Mouse (Mus musculus): ENCODE results near the gene Samd5. TPM values are rescaled to one million over a fixed set of nuclear protein-coding genes. Genes with fewer than 3 reads are reported as not detected.

The Samd5 gene
- polyA plus RNA-seq, 1 experiment from 2014 or later, result 3.7 TPM

GRCm38 (mm10) chr10:9642077-9642476 is 32.9 kb downstream of the Samd5 start:
- H3K36me3 ChIP-seq, result no peaks in the 10 kb centered on the region
- no peaks in the 10 kb centered on the region; the same call in 1 of the 2 replicates for H3K4me1 ChIP-seq (replicated peaks)
- H3K27ac ChIP-seq, result no peak overlapping the region
- no peak overlapping the region for H3K4me3 ChIP-seq
- 92% methylated on average over 4 of the region's 4 CpGs for WGBS
- no peaks in the 10 kb centered on the region for H3K9me3 ChIP-seq
- H3K27me3 ChIP-seq (ENCODE audit: insufficient read depth, poor library complexity, severe bottlenecking), result no peaks in the 10 kb centered on the region
- no peak for DNase-seq (ENCODE audit: low spot score)

- H3K9me3 ChIP-seq, result no peaks in the 10 kb centered on the region
- H3K27me3 ChIP-seq (ENCODE audit: insufficient read depth, poor library complexity, severe bottlenecking), result no peaks in the 10 kb centered on the region
- H3K36me3 ChIP-seq, result no peaks in the 10 kb centered on the region
- H3K27ac ChIP-seq, result no peak overlapping the region
- H3K4me3 ChIP-seq, result no peak overlapping the region
- DNase-seq (ENCODE audit: low spot score), result no peak
- no peaks in the 10 kb centered on the region; the same call in 1 of the 2 replicates for H3K4me1 ChIP-seq (replicated peaks)
- WGBS, result 84% methylated on average over 2 of the region's 2 CpGs
Measured at GRCm38 (mm10) chr10:9640678-9641077, 34.3 kb downstream of the Samd5 start.

GRCm38 (mm10) chr10:9640056-9640455 is 35.0 kb downstream of the Samd5 start:
- H3K9me3 ChIP-seq, result no peaks in the 10 kb centered on the region
- no peak overlapping the region for H3K27ac ChIP-seq
- no peaks in the 10 kb centered on the region; the same call in 1 of the 2 replicates for H3K4me1 ChIP-seq (replicated peaks)
- H3K4me3 ChIP-seq, result no peak overlapping the region
- H3K27me3 ChIP-seq (ENCODE audit: insufficient read depth, poor library complexity, severe bottlenecking), result no peaks in the 10 kb centered on the region
- DNase-seq (ENCODE audit: low spot score), result no peak
- 82% methylated on average over 2 of the region's 2 CpGs for WGBS
- no peaks in the 10 kb centered on the region for H3K36me3 ChIP-seq

GRCm38 (mm10) chr10:9625356-9625755 is 49.7 kb downstream of the Samd5 start:
- Histone ChIP-seq H3K36me3 (no peaks in the 10 kb centered on the region), H3K4me3 (no peak overlapping the region), H3K4me1 (replicated peaks) (peaks cover 13% of the 10 kb centered on the region), H3K27ac (no peak overlapping the region), H3K9me3 (no peaks in the 10 kb centered on the region), H3K27me3 (ENCODE audit: insufficient read depth, poor library complexity, severe bottlenecking) (no peaks in the 10 kb centered on the region)
- WGBS, result 24% methylated on average over 1 of the region's 1 CpGs
- DNase-seq (ENCODE audit: low spot score), result no peak

GRCm38 (mm10) chr10:9621926-9622688 is 52.9 kb downstream of the Samd5 start:
- no peak for DNase-seq (ENCODE audit: low spot score)
- H3K27me3 ChIP-seq (ENCODE audit: insufficient read depth, poor library complexity, severe bottlenecking), result no peaks in the 10 kb centered on the region
- H3K9me3 ChIP-seq, result no peaks in the 10 kb centered on the region
- WGBS, result 90% methylated on average over 3 of the region's 3 CpGs
- H3K4me1 ChIP-seq (replicated peaks), result peaks cover 11% of the 10 kb centered on the region
- no peak overlapping the region for H3K27ac ChIP-seq
- no peaks in the 10 kb centered on the region for H3K36me3 ChIP-seq
- no peak overlapping the region for H3K4me3 ChIP-seq

GRCm38 (mm10) chr10:9621055-9621454 is 54.0 kb downstream of the Samd5 start:
- no peak overlapping the region for H3K4me3 ChIP-seq
- H3K4me1 ChIP-seq (replicated peaks), result peaks cover 11% of the 10 kb centered on the region
- no peak overlapping the region for H3K27ac ChIP-seq
- no peaks in the 10 kb centered on the region for H3K36me3 ChIP-seq
- no peaks in the 10 kb centered on the region for H3K9me3 ChIP-seq
- no peaks in the 10 kb centered on the region for H3K27me3 ChIP-seq (ENCODE audit: insufficient read depth, poor library complexity, severe bottlenecking)
- no peak for DNase-seq (ENCODE audit: low spot score)
- WGBS, result 51% methylated on average over 1 of the region's 1 CpGs

- Histone ChIP-seq H3K4me3 (no peak overlapping the region), H3K27me3 (ENCODE audit: insufficient read depth, poor library complexity, severe bottlenecking) (no peaks in the 10 kb centered on the region), H3K36me3 (no peaks in the 10 kb centered on the region), H3K4me1 (replicated peaks) (no peaks in the 10 kb centered on the region), H3K27ac (no peak overlapping the region), H3K9me3 (no peaks in the 10 kb centered on the region)
- no peak for DNase-seq (ENCODE audit: low spot score)
Measured at GRCm38 (mm10) chr10:9615009-9615408, 60.0 kb downstream of the Samd5 start.

GRCm38 (mm10) chr10:9608854-9609253 is 66.2 kb downstream of the Samd5 start:
- 94% methylated on average over 4 of the region's 4 CpGs for WGBS
- Histone ChIP-seq H3K27ac (no peak overlapping the region), H3K9me3 (no peaks in the 10 kb centered on the region), H3K27me3 (ENCODE audit: insufficient read depth, poor library complexity, severe bottlenecking) (no peaks in the 10 kb centered on the region), H3K36me3 (no peaks in the 10 kb centered on the region), H3K4me1 (replicated peaks) (no peaks in the 10 kb centered on the region), H3K4me3 (no peak overlapping the region)
- no peak for DNase-seq (ENCODE audit: low spot score)

GRCm38 (mm10) chr10:9607155-9607554 is 67.9 kb downstream of the Samd5 start:
- no peak for DNase-seq (ENCODE audit: low spot score)
- Histone ChIP-seq H3K36me3 (no peaks in the 10 kb centered on the region), H3K27me3 (ENCODE audit: insufficient read depth, poor library complexity, severe bottlenecking) (no peaks in the 10 kb centered on the region), H3K4me3 (no peak overlapping the region), H3K4me1 (replicated peaks) (no peaks in the 10 kb centered on the region), H3K27ac (no peak overlapping the region), H3K9me3 (no peaks in the 10 kb centered on the region)
- 93% methylated on average over 2 of the region's 2 CpGs for WGBS

GRCm38 (mm10) chr10:9605635-9606034 is 69.4 kb downstream of the Samd5 start:
- H3K27me3 ChIP-seq (ENCODE audit: insufficient read depth, poor library complexity, severe bottlenecking), result no peaks in the 10 kb centered on the region
- no peak for DNase-seq (ENCODE audit: low spot score)
- 89% methylated on average over 5 of the region's 5 CpGs for WGBS
- no peaks in the 10 kb centered on the region for H3K4me1 ChIP-seq (replicated peaks)
- H3K36me3 ChIP-seq, result no peaks in the 10 kb centered on the region
- H3K9me3 ChIP-seq, result no peaks in the 10 kb centered on the region
- no peak overlapping the region for H3K27ac ChIP-seq
- H3K4me3 ChIP-seq, result no peak overlapping the region

GRCm38 (mm10) chr10:9603290-9603689 is 71.7 kb downstream of the Samd5 start:
- Histone ChIP-seq H3K4me3 (no peak overlapping the region), H3K27me3 (ENCODE audit: insufficient read depth, poor library complexity, severe bottlenecking) (no peaks in the 10 kb centered on the region), H3K9me3 (no peaks in the 10 kb centered on the region), H3K36me3 (no peaks in the 10 kb centered on the region), H3K27ac (no peak overlapping the region), H3K4me1 (replicated peaks) (no peaks in the 10 kb centered on the region)
- 81% methylated on average over 5 of the region's 5 CpGs for WGBS
- no peak for DNase-seq (ENCODE audit: low spot score)

GRCm38 (mm10) chr10:9602845-9603244 is 72.2 kb downstream of the Samd5 start:
- no peak overlapping the region for H3K27ac ChIP-seq
- H3K27me3 ChIP-seq (ENCODE audit: insufficient read depth, poor library complexity, severe bottlenecking), result no peaks in the 10 kb centered on the region
- no peak overlapping the region for H3K4me3 ChIP-seq
- DNase-seq (ENCODE audit: low spot score), result no peak
- 90% methylated on average over 5 of the region's 5 CpGs for WGBS
- no peaks in the 10 kb centered on the region for H3K4me1 ChIP-seq (replicated peaks)
- no peaks in the 10 kb centered on the region for H3K9me3 ChIP-seq
- H3K36me3 ChIP-seq, result no peaks in the 10 kb centered on the region

GRCm38 (mm10) chr10:9602389-9602788 is 72.6 kb downstream of the Samd5 start:
- WGBS, result 92% methylated on average over 4 of the region's 4 CpGs
- no peak overlapping the region for H3K27ac ChIP-seq

GRCm38 (mm10) chr10:9596228-9596627 is 78.8 kb downstream of the Samd5 start:
- no peaks in the 10 kb centered on the region for H3K4me1 ChIP-seq (replicated peaks)
- no peak for DNase-seq (ENCODE audit: low spot score)
- no peaks in the 10 kb centered on the region for H3K27me3 ChIP-seq (ENCODE audit: insufficient read depth, poor library complexity, severe bottlenecking)
- no peaks in the 10 kb centered on the region for H3K36me3 ChIP-seq
- no peaks in the 10 kb centered on the region for H3K9me3 ChIP-seq
- no peak overlapping the region for H3K27ac ChIP-seq
- H3K4me3 ChIP-seq, result no peak overlapping the region
- 95% methylated on average over 5 of the region's 5 CpGs for WGBS

More at GRCm38 (mm10) chr10:9602389-9602788, 72.6 kb downstream of the Samd5 start:
- no peaks in the 10 kb centered on the region for H3K4me1 ChIP-seq (replicated peaks)
- DNase-seq (ENCODE audit: low spot score), result no peak
- no peak overlapping the region for H3K4me3 ChIP-seq
- no peaks in the 10 kb centered on the region for H3K9me3 ChIP-seq
- no peaks in the 10 kb centered on the region for H3K36me3 ChIP-seq
- no peaks in the 10 kb centered on the region for H3K27me3 ChIP-seq (ENCODE audit: insufficient read depth, poor library complexity, severe bottlenecking)

Data from hindbrain, embryonic 10.5 days (tissue).